Mouse (Mus musculus) mesoderm, embryonic 11.5 days (tissue): ENCODE data around the gene Hist1h2ah.

ENCODE experiments used
- DNase-seq: peaks from one replicate; pipeline ENCODE4 v3.0.0-alpha.2; 2012; ENCODE audit warnings: low read depth, low spot score

The Hist1h2ah gene

GRCm38 (mm10) chr13:22009642-22010041, 25.7 kb downstream of the Hist1h2ah start, which contains the start of gene Prss16:
Gene Prss16, minus strand, starts transcription at chr13:22009742.
- DNase-seq = no peak

GRCm38 (mm10) chr13:22008707-22009106, 26.7 kb downstream of the Hist1h2ah start:
- no peak for DNase-seq

- DNase-seq = no peak
These were observed 27.5 kb downstream of the Hist1h2ah start for GRCm38 (mm10) chr13:22007872-22008271.

- no peak for DNase-seq
These were observed 28.3 kb downstream of the Hist1h2ah start for GRCm38 (mm10) chr13:22007121-22007510.

- DNase-seq = peak; percentile 61
These were observed 28.8 kb downstream of the Hist1h2ah start for GRCm38 (mm10) chr13:22006334-22007120.

- peak; percentile 56 for DNase-seq
These were observed 29.6 kb downstream of the Hist1h2ah start for GRCm38 (mm10) chr13:22005605-22006333.

- DNase-seq = no peak
These were observed 33.5 kb downstream of the Hist1h2ah start for GRCm38 (mm10) chr13:22001823-22002222.

GRCm38 (mm10) chr13:22001346-22001745, 34.0 kb downstream of the Hist1h2ah start:
- DNase-seq = no peak

- DNase-seq = no peak
These were observed 36.2 kb downstream of the Hist1h2ah start for GRCm38 (mm10) chr13:21999147-21999546.

- no peak for DNase-seq
These were observed 37.0 kb downstream of the Hist1h2ah start for GRCm38 (mm10) chr13:21998412-21998811.

GRCm38 (mm10) chr13:21997821-21998220, 37.5 kb downstream of the Hist1h2ah start:
- DNase-seq = no peak

GRCm38 (mm10) chr13:21997201-21997820, 38.1 kb downstream of the Hist1h2ah start:
- no peak for DNase-seq

- DNase-seq = no peak
These were observed 38.6 kb downstream of the Hist1h2ah start for GRCm38 (mm10) chr13:21996840-21997185.

- DNase-seq = peak; percentile 72
These were observed 39.1 kb downstream of the Hist1h2ah start for GRCm38 (mm10) chr13:21996101-21996839.

- peak; percentile 62 for DNase-seq
These were observed 39.9 kb downstream of the Hist1h2ah start for GRCm38 (mm10) chr13:21995331-21995914.

- no peak for DNase-seq
These were observed 40.5 kb downstream of the Hist1h2ah start for GRCm38 (mm10) chr13:21994896-21995295.

GRCm38 (mm10) chr13:21993957-21994738, 41.2 kb downstream of the Hist1h2ah start:
- DNase-seq = peak; percentile 78

- no peak for DNase-seq
These were observed 42.8 kb downstream of the Hist1h2ah start for GRCm38 (mm10) chr13:21992550-21992949.
